24 mouse cellular contexts compared by ENCODE assay signal in genomic region chr5:119776106-119776887, GRCm38 (mm10). TPM values are rescaled to one million over a fixed set of nuclear protein-coding genes. Genes with fewer than 3 reads are reported as not detected.
A peak's percentile ranks its signal among the peaks of the same experiment; 100 is the strongest.
DNase-seq lines count a peak whose midpoint lies in the region; ATAC-seq and TF ChIP-seq lines count a peak whose summit lies in the region.
"Had no signal": no experiment of that assay in that cellular context is flagged by ENCODE, and none has a peak within 500 bp of the region (broad histone marks: within the 10 kb centered on the region; RNA-seq: fewer than 3 reads in every experiment).

No protein-coding gene starts in this region.

- H3K27ac ChIP-seq in kidney, embryonic 14.5 days (ENCODE audit: low read depth, low read length): no peak overlapping the region
- no peak overlapping the region for H3K27ac ChIP-seq in liver, embryonic 11.5 days (ENCODE audit: low read depth, low read length)
- H3K27ac ChIP-seq: embryonic facial prominence, embryonic 12.5 days; kidney, postnatal 0 days; liver, embryonic 13.5 days; midbrain, embryonic 13.5 days; neural tube, embryonic 13.5 days; stomach, postnatal 0 days had no signal

- H3K36me3 ChIP-seq in kidney, embryonic 14.5 days (ENCODE audit: control insufficient read depth, insufficient read depth, low read length): no peaks in the 10 kb centered on the region
- H3K36me3 ChIP-seq in liver, embryonic 11.5 days (ENCODE audit: control insufficient read depth, insufficient read depth, low read length): no peaks in the 10 kb centered on the region
- H3K36me3 ChIP-seq: embryonic facial prominence, embryonic 12.5 days; liver, embryonic 13.5 days; midbrain, embryonic 13.5 days; neural tube, embryonic 13.5 days had no signal

- peaks cover 27% of the 10 kb centered on the region for H3K27me3 ChIP-seq in kidney, embryonic 14.5 days (ENCODE audit: control insufficient read depth, insufficient read depth, low read length)
- H3K27me3 ChIP-seq in liver, embryonic 11.5 days (replicated peaks; ENCODE audit: control insufficient read depth, insufficient read depth, low read length): peaks cover 6% of the 10 kb centered on the region; the same call in 1 of the 2 replicates

- no peak overlapping the region for H3K9ac ChIP-seq in kidney, embryonic 14.5 days (ENCODE audit: low read depth, low read length)
- H3K9ac ChIP-seq in liver, embryonic 11.5 days (ENCODE audit: low read depth, low read length): no peak overlapping the region
- H3K9ac ChIP-seq: embryonic facial prominence, embryonic 12.5 days; liver, embryonic 13.5 days; midbrain, embryonic 13.5 days; neural tube, embryonic 13.5 days had no signal

- H3K4me3 ChIP-seq in kidney, embryonic 14.5 days (ENCODE audit: low read length): no peak overlapping the region
- H3K4me3 ChIP-seq in lung, adult 2 months (replicated peaks; ENCODE audit: extremely low read depth, low read depth, low read length): no peak overlapping the region
- H3K4me3 ChIP-seq in liver, embryonic 11.5 days (ENCODE audit: low read depth, low read length): no peak overlapping the region
- H3K4me3 ChIP-seq: embryonic facial prominence, embryonic 12.5 days; erythroblast, embryonic 14.5 days; liver, embryonic 13.5 days; midbrain, embryonic 13.5 days; neural tube, embryonic 13.5 days had no signal

- WGBS in kidney, embryonic 14.5 days: 62% methylated on average over 9 of the region's 9 CpGs
- WGBS in lung, adult 2 months: 52% methylated on average over 9 of the region's 9 CpGs
- 67% methylated on average over 9 of the region's 9 CpGs for WGBS in liver, embryonic 11.5 days

- H3K9me3 ChIP-seq in kidney, embryonic 14.5 days (ENCODE audit: control insufficient read depth, low read length): no peaks in the 10 kb centered on the region
- H3K9me3 ChIP-seq in liver, embryonic 11.5 days (ENCODE audit: control insufficient read depth, low read length): no peaks in the 10 kb centered on the region
- H3K9me3 ChIP-seq: liver, embryonic 13.5 days; midbrain, embryonic 13.5 days; neural tube, embryonic 13.5 days had no signal

- TF ChIP-seq POLR2A in lung, adult 2 months (IDR thresholded peaks at IDR 0.05; ENCODE audit: borderline replicate concordance, extremely low read depth, low read depth, low read length): peak; percentile 29; the same call in 1 of the 2 replicates

- no peak for ATAC-seq in kidney, embryonic 14.5 days (ENCODE audit: low FRiP score, low TSS enrichment)
- no peak for ATAC-seq in liver, embryonic 11.5 days (replicated peaks; ENCODE audit: low FRiP score)
- ATAC-seq: forebrain, embryonic 14.5 days; midbrain, embryonic 13.5 days had no signal

- peak; percentile 21 for DNase-seq in kidney, adult 11 months
- DNase-seq in adrenal gland, postnatal 25 days: peak; percentile 5
- no peak for DNase-seq in lung, adult 2 months
- peak; percentile 53 for DNase-seq in lung, postnatal 25 days (ENCODE audit: low spot score)
- DNase-seq in liver, embryonic 11.5 days (ENCODE audit: low spot score): no peak
- DNase-seq in cerebellum, postnatal 14 days: no peak
- DNase-seq: cerebellum, adult 2 months; gastrocnemius, postnatal 14 days; layer of hippocampus, adult 9-11 months; liver, embryonic 13.5 days; right cerebral cortex, adult 18-20 months had no signal

- no peak overlapping the region for H3K4me2 ChIP-seq in kidney, embryonic 14.5 days (replicated peaks; ENCODE audit: low read depth, low read length)
- no peak overlapping the region for H3K4me2 ChIP-seq in liver, embryonic 11.5 days
- H3K4me2 ChIP-seq: embryonic facial prominence, embryonic 12.5 days; liver, embryonic 13.5 days; midbrain, embryonic 13.5 days; neural tube, embryonic 13.5 days had no signal

- H3K4me1 ChIP-seq in kidney, embryonic 14.5 days (ENCODE audit: control insufficient read depth, insufficient read depth, low read length): no peaks in the 10 kb centered on the region
- peaks cover 3% of the 10 kb centered on the region for H3K4me1 ChIP-seq in lung, adult 2 months (ENCODE audit: control insufficient read depth, insufficient read depth, low read length)
- H3K4me1 ChIP-seq in liver, embryonic 11.5 days (replicated peaks; ENCODE audit: control insufficient read depth, insufficient read depth, low read length): no peaks in the 10 kb centered on the region
- H3K4me1 ChIP-seq: embryonic facial prominence, embryonic 12.5 days; liver, embryonic 13.5 days; midbrain, embryonic 13.5 days had no signal

- no peak for TF ChIP-seq CTCF in lung, adult 2 months (IDR thresholded peaks at IDR 0.05; ENCODE audit: insufficient read depth, low read length)

RNA-seq across cellular contexts. Expression of gene Tbx5, which starts 56.2 kb away (rescaled TPM):
- not detected in 2 replicates for polyA plus RNA-seq in kidney, embryonic 14.5 days (2014; fragmentation: Nextera tagmentation; extraction: Ambion mirVana)
- total RNA-seq in adrenal gland, postnatal 25 days (2021): 0.39 and 0.48 TPM in 2 replicates
- 26.9 and 28.2 TPM in 2 replicates for polyA plus RNA-seq in lung, adult 2 months (2012; rRNA removed)
- polyA plus RNA-seq in liver, embryonic 11.5 days (2014; fragmentation: Nextera tagmentation; extraction: Ambion mirVana): 3.6 and 5.7 TPM in 2 replicates
- total RNA-seq: common myeloid progenitor, adult 5-6 weeks; left cerebral cortex, adult 8-10 months; megakaryocyte progenitor cell, adult 5-6 weeks had no signal
- polyA plus RNA-seq: C2C12; cerebellum, adult 2 months; erythroblast, embryonic 14.5 days; hindbrain, embryonic 11.5 days; kidney, postnatal 0 days; midbrain, embryonic 13.5 days had no signal

Comparison
In these comparisons a context has a peak if more than half of its experiments do, and no peak if none do; other contexts are left out.
1. DNase-seq: peak in kidney, adult 11 months (single experiment), adrenal gland, postnatal 25 days (single experiment) and lung, postnatal 25 days (single experiment); none in lung, adult 2 months (single experiment), liver, embryonic 11.5 days (single experiment) and cerebellum, postnatal 14 days (0 of 2).